Mouse (Mus musculus) CH12.LX (cell line): ENCODE results near the gene Cdc42bpa. TPM values are rescaled to one million over a fixed set of nuclear protein-coding genes. Genes with fewer than 3 reads are reported as not detected.
A peak's percentile ranks its signal among the peaks of the same experiment; 100 is the strongest.

Experiments used
- DNase-seq: peaks from one replicate; pipeline ENCODE4 v3.0.0-alpha.2; 2013; ENCODE audit errors: extremely low read depth
- H3K27ac ChIP-seq: 2 replicates; pipeline ENCODE4 v1.5.1; 2012; ENCODE audit warnings: low read depth, mild to moderate bottlenecking, control low read depth, moderate library complexity; ENCODE audit not compliant: insufficient read depth
- H3K27me3 ChIP-seq: replicated peaks from 2 replicates; pipeline ENCODE3; 2012; ENCODE audit warnings: inconsistent platforms
- H3K36me3 ChIP-seq, 2 experiments: replicated peaks in 1 of 2; 2 replicates each; pipeline versions ENCODE3 to v1.6.1; 2012; ENCODE audit warnings: inconsistent platforms in 1 of 2, low read length in 1 of 2, mild to moderate bottlenecking in 1 of 2, mixed read lengths in 1 of 2, moderate library complexity in 1 of 2; ENCODE audit not compliant: control insufficient read depth in 1 of 2, insufficient read depth in 1 of 2
- H3K4me1 ChIP-seq, 2 experiments: 2 replicates each; pipeline ENCODE4 v1.6.1; 2012; ENCODE audit warnings: inconsistent platforms in 1 of 2, moderate library complexity in 1 of 2; ENCODE audit not compliant: insufficient read depth in 2 of 2, control insufficient read depth in 1 of 2
- H3K4me2 ChIP-seq: 2 replicates; pipeline ENCODE4 v1.6.1; 2012; ENCODE audit warnings: low read depth, mild to moderate bottlenecking, control low read depth; ENCODE audit not compliant: poor library complexity, insufficient read depth, severe bottlenecking
- H3K4me3 ChIP-seq, 3 experiments: fragments of 150-350 bp in 1 of 3; sonication (generic) in 1 of 3; replicated peaks in 1 of 3; 2 replicates each; pipeline versions ENCODE3 to v1.5.1; 2011 to 2012; ENCODE audit warnings: low read depth in 2 of 3, low read length in 2 of 3, mild to moderate bottlenecking in 2 of 3, moderate library complexity in 2 of 3, control low read depth in 1 of 3, improper control_type of control experiment in 1 of 3, inconsistent platforms in 1 of 3, mixed read lengths in 1 of 3; ENCODE audit not compliant: poor library complexity in 1 of 3
- H3K79me2 ChIP-seq: replicated peaks from 2 replicates; pipeline ENCODE4 v1.6.1; 2012; ENCODE audit warnings: mild to moderate bottlenecking, moderate library complexity; ENCODE audit not compliant: control insufficient read depth, poor library complexity, insufficient read depth, severe bottlenecking; ENCODE audit errors: extremely low read depth
- H3K9ac ChIP-seq: 2 replicates; pipeline ENCODE4 v1.6.1; 2012; ENCODE audit warnings: low read depth, mild to moderate bottlenecking, control low read depth, moderate library complexity; ENCODE audit not compliant: insufficient read depth
- H3K9me3 ChIP-seq: replicated peaks from 2 replicates; pipeline ENCODE3; 2012; ENCODE audit warnings: low read length, inconsistent platforms, mixed read lengths
- BHLHE40 ChIP-seq: IDR thresholded peaks from 2 replicates; pipeline ENCODE4 v1.6.1; 2011; ENCODE audit warnings: mild to moderate bottlenecking, low read depth, low read length, improper control_type of control experiment
- CHD1 ChIP-seq: IDR thresholded peaks from 2 replicates; pipeline ENCODE4 v1.6.1; 2012; ENCODE audit warnings: low read depth, low read length, improper control_type of control experiment, inconsistent platforms
- CHD2 ChIP-seq: IDR thresholded peaks from 2 replicates; pipeline ENCODE4 v1.6.1; 2011; ENCODE audit warnings: low read length, improper control_type of control experiment
- CTCF ChIP-seq, 2 experiments: IDR thresholded peaks in 1 of 2; conservative IDR thresholded peaks in 1 of 2; 2 replicates each; pipeline ENCODE4 v1.5.1; 2011 to 2012; ENCODE audit warnings: low read depth in 2 of 2, low read length in 2 of 2, improper control_type of control experiment in 1 of 2, inconsistent platforms in 1 of 2, mild to moderate bottlenecking in 1 of 2, moderate library complexity in 1 of 2
- E2F4 ChIP-seq: IDR thresholded peaks from 2 replicates; pipeline ENCODE4 v1.6.1; 2011; ENCODE audit warnings: low read depth, low read length, improper control_type of control experiment; ENCODE audit not compliant: insufficient replicate concordance
- ELF1 ChIP-seq: IDR thresholded peaks from 2 replicates; pipeline ENCODE4 v1.6.1; 2014; ENCODE audit warnings: low read depth, mild to moderate bottlenecking, inconsistent platforms, low read length, improper control_type of control experiment
- EP300 ChIP-seq: IDR thresholded peaks from 2 replicates; pipeline ENCODE4 v1.6.1; 2011; ENCODE audit warnings: low read length, improper control_type of control experiment
- ETS1 ChIP-seq: conservative IDR thresholded peaks from 2 replicates; pipeline ENCODE4 v1.6.1; 2012; ENCODE audit warnings: low read depth, mild to moderate bottlenecking, inconsistent platforms, low read length, improper control_type of control experiment, moderate library complexity
- GABPA ChIP-seq: IDR thresholded peaks from 2 replicates; pipeline ENCODE4 v1.6.1; 2012; ENCODE audit warnings: low read depth, low read length, improper control_type of control experiment, inconsistent platforms; ENCODE audit not compliant: insufficient replicate concordance
- HCFC1 ChIP-seq: IDR thresholded peaks from 2 replicates; pipeline ENCODE4 v1.6.1; 2012; ENCODE audit warnings: low read depth, mild to moderate bottlenecking, inconsistent platforms, low read length, improper control_type of control experiment
- IRF4 ChIP-seq: IDR thresholded peaks from 2 replicates; pipeline ENCODE4 v1.6.1; 2014; ENCODE audit warnings: low read depth, mild to moderate bottlenecking, inconsistent platforms, low read length, improper control_type of control experiment
- JUN ChIP-seq: IDR thresholded peaks from 2 replicates; pipeline ENCODE4 v1.6.1; 2011; ENCODE audit warnings: low read depth, mild to moderate bottlenecking, low read length, improper control_type of control experiment, moderate library complexity; ENCODE audit not compliant: insufficient read depth
- JUND ChIP-seq: conservative IDR thresholded peaks from 2 replicates; pipeline ENCODE4 v1.6.1; 2011; ENCODE audit warnings: low read depth, low read length, improper control_type of control experiment
- MAFK ChIP-seq: IDR thresholded peaks from 2 replicates; pipeline ENCODE4 v1.6.1; 2011; ENCODE audit warnings: low read length, improper control_type of control experiment; ENCODE audit not compliant: insufficient replicate concordance
- MAX ChIP-seq: IDR thresholded peaks from 2 replicates; pipeline ENCODE4 v1.6.1; 2011; ENCODE audit warnings: low read length, improper control_type of control experiment
- MAZ ChIP-seq: IDR thresholded peaks from 2 replicates; pipeline ENCODE4 v1.6.1; 2012; ENCODE audit warnings: low read depth, mild to moderate bottlenecking, inconsistent platforms, low read length, improper control_type of control experiment, moderate library complexity
- MXI1 ChIP-seq: IDR thresholded peaks from 2 replicates; pipeline ENCODE4 v1.6.1; 2011; ENCODE audit warnings: mild to moderate bottlenecking, low read depth, low read length, improper control_type of control experiment
- MYC ChIP-seq: IDR thresholded peaks from 2 replicates; pipeline ENCODE4 v1.6.1; 2011; ENCODE audit warnings: low read depth, mild to moderate bottlenecking, improper control_type of control experiment, low read length
- NELFE ChIP-seq: IDR thresholded peaks from 2 replicates; pipeline ENCODE4 v1.6.1; 2011; ENCODE audit warnings: low read depth, low read length, improper control_type of control experiment
- POLR2A ChIP-seq: IDR thresholded peaks from 2 replicates; pipeline ENCODE4 v1.6.1; 2011; ENCODE audit warnings: low read depth, mild to moderate bottlenecking, improper control_type of control experiment, low read length
- POLR2AphosphoS2 ChIP-seq: IDR thresholded peaks from 2 replicates; pipeline ENCODE4 v1.6.1; 2011; ENCODE audit warnings: low read depth, low read length, improper control_type of control experiment
- RAD21 ChIP-seq: IDR thresholded peaks from 2 replicates; pipeline ENCODE4 v1.6.1; 2011; ENCODE audit warnings: low read depth, mild to moderate bottlenecking, low read length, improper control_type of control experiment, moderate library complexity
- SIN3A ChIP-seq: IDR thresholded peaks from 2 replicates; pipeline ENCODE4 v1.6.1; 2012; ENCODE audit warnings: low read length, improper control_type of control experiment, inconsistent platforms
- SMC3 ChIP-seq: IDR thresholded peaks from 2 replicates; pipeline ENCODE4 v1.6.1; 2011; ENCODE audit warnings: low read depth, low read length, improper control_type of control experiment
- TBP ChIP-seq: conservative IDR thresholded peaks from 2 replicates; pipeline ENCODE4 v1.6.1; 2011; ENCODE audit warnings: low read depth, low read length, improper control_type of control experiment
- TCF12 ChIP-seq: IDR thresholded peaks from 2 replicates; pipeline ENCODE4 v1.6.1; 2014; ENCODE audit warnings: low read depth, mild to moderate bottlenecking, inconsistent platforms, low read length, improper control_type of control experiment
- UBTF ChIP-seq: IDR thresholded peaks from 2 replicates; pipeline ENCODE4 v1.6.1; 2012; ENCODE audit warnings: low read depth, mild to moderate bottlenecking, inconsistent platforms, low read length, improper control_type of control experiment, moderate library complexity
- USF1 ChIP-seq: IDR thresholded peaks from 2 replicates; pipeline ENCODE4 v1.6.1; 2014; ENCODE audit warnings: low read depth, mild to moderate bottlenecking, inconsistent platforms, low read length, improper control_type of control experiment
- USF2 ChIP-seq: conservative IDR thresholded peaks from 2 replicates; pipeline ENCODE4 v1.6.1; 2011; ENCODE audit warnings: low read depth, low read length, improper control_type of control experiment
- ZC3H11A ChIP-seq: IDR thresholded peaks from 2 replicates; pipeline ENCODE4 v1.6.1; 2012; ENCODE audit warnings: low read depth, mild to moderate bottlenecking, inconsistent platforms, low read length, improper control_type of control experiment
- ZKSCAN1 ChIP-seq: IDR thresholded peaks from 2 replicates; pipeline ENCODE4 v1.6.1; 2012; ENCODE audit warnings: low read depth, inconsistent platforms, low read length, improper control_type of control experiment, borderline replicate concordance
- ZNF384 ChIP-seq: IDR thresholded peaks from 2 replicates; pipeline ENCODE4 v1.6.1; 2012; ENCODE audit warnings: low read depth, low read length, improper control_type of control experiment, inconsistent platforms
- dilution Hi-C: fragments of 300-500 bp; cut with MboI; formaldehyde crosslinking; loops from 2 replicates; pipeline ENCODE4 v1.14.3; 2020; ENCODE audit warnings: low sequenced_read_pairs; ENCODE audit not compliant: extremely low pct_unique_long_range_greater_than_20kb, extremely low pct_ligation_motif_present
- in situ Hi-C: fragments of 300-500 bp; cut with MboI; formaldehyde crosslinking; loops from 3 replicates; pipeline ENCODE4 v1.14.3; 2019; ENCODE audit warnings: low sequenced_read_pairs, low pct_ligation_motif_present, low pct_unique_long_range_greater_than_20kb, mixed read lengths
- polyA plus RNA-seq: library from polyadenylated mRNA; unstranded; fragments of >175 nt; gene quantifications from 2 replicates; pipeline ENCODE4 v1.2.1, GENCODE M21; 2012; ENCODE audit warnings: low read depth; ENCODE audit not compliant: insufficient read length
- total RNA-seq, 2 experiments: library from RNA; depleted of rRNA; stranded (reverse); fragments of 300-350 nt in 1 of 2; fragments of >200 nt in 1 of 2; gene quantifications; 2 replicates each; pipeline ENCODE4 v1.2.3; 2012 to 2014

Cdc42bpa gene
- total and polyA plus RNA-seq, 3 experiments: 5.3 to 9.0 (median 5.6) TPM

DNA sequence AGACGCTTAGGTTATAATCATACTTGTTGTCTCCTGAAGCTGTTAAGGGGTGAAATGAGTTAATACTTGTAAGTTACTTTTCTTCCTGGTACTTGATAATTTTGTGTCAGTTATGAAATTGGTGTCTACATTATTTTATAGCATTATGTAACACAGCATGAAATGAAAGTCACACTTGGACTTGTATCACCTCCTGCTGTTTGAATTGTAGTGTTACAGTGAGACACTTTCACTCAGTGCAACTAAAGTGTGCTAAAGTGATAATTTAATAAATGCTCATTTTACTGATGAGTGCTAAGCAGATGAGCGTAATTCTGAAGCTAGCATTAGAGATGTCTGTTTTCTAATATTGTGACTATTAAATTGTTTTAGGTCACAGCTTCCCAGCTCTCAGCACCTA lies 180.7 kb downstream of the Cdc42bpa start:
- H3K4me2 ChIP-seq: no peak overlapping the region
- H3K27me3 ChIP-seq: no peaks in the 10 kb centered on the region
- no peaks in the 10 kb centered on the region for H3K79me2 ChIP-seq
- no peak overlapping the region for H3K9ac ChIP-seq
- peaks cover 0 to 3% of the 10 kb centered on the region in 2 experiments; a peak in 2 of 4 replicates for H3K4me1 ChIP-seq
- dilution Hi-C loops: no loop called here
- TF ChIP-seq IRF4 (no peak), JUND (no peak), E2F4 (no peak), SIN3A (no peak), TBP (no peak), MYC (no peak), EP300 (no peak), RAD21 (no peak), CHD1 (no peak), ELF1 (no peak), JUN (no peak), POLR2A (no peak), POLR2AphosphoS2 (no peak), ETS1 (no peak), UBTF (no peak)
- no peak overlapping the region for H3K4me3 ChIP-seq
- no peak for DNase-seq
- peaks cover 16 to 56% of the 10 kb centered on the region in 2 experiments for H3K36me3 ChIP-seq
- H3K9me3 ChIP-seq: no peaks in the 10 kb centered on the region
- no peak overlapping the region for H3K27ac ChIP-seq
- in situ Hi-C loops: no loop called here

- in situ Hi-C loops: no loop called here
- Histone ChIP-seq H3K36me3 (peaks cover 8 to 29% of the 10 kb centered on the region in 2 experiments), H3K79me2 (no peaks in the 10 kb centered on the region; the same call in 1 of the 2 replicates), H3K27ac (peak overlapping the region; percentile 17; the same call in 1 of the 2 replicates), H3K9me3 (no peaks in the 10 kb centered on the region), H3K4me3 (peak overlapping the region; percentile 52 to 69 (median 61)), H3K27me3 (no peaks in the 10 kb centered on the region), H3K9ac (peak overlapping the region; percentile 56), H3K4me2 (peak overlapping the region; percentile 59; the same call in 1 of the 2 replicates), H3K4me1 (peaks cover 5 to 21% of the 10 kb centered on the region in 2 experiments)
- peak; percentile 88 for DNase-seq
- dilution Hi-C loops: no loop called here
- no peak for TF ChIP-seq CHD2
- no peak for TF ChIP-seq MYC
- no peak for TF ChIP-seq ZKSCAN1
- 0 out of 2 replicates have a peak, but pooled peaks have one; percentile 4 for TF ChIP-seq ZC3H11A
- no peak for TF ChIP-seq IRF4
- TF ChIP-seq SIN3A: peak; percentile 79
- no peak for TF ChIP-seq POLR2AphosphoS2
- TF ChIP-seq BHLHE40: peak; percentile 30; the same call in 1 of the 2 replicates
- TF ChIP-seq MXI1: peak; percentile 65
- no peak for TF ChIP-seq CTCF (conservative IDR thresholded peaks at IDR 0.05 in 1 of 2, IDR thresholded peaks at IDR 0.05 in 1 of 2; ENCODE audit: low read depth in 2 of 2, low read length in 2 of 2)
- no peak for TF ChIP-seq MAFK
- TF ChIP-seq CHD1: peak; percentile 15; the same call in 1 of the 2 replicates
- TF ChIP-seq GABPA: no peak
- TF ChIP-seq MAX: peak; percentile 69
- TF ChIP-seq UBTF: no peak
- no peak; the same call in 1 of the 2 replicates for TF ChIP-seq ZNF384
- peak; percentile 59 for TF ChIP-seq HCFC1
- no peak; the same call in 1 of the 2 replicates for TF ChIP-seq JUN
- TF ChIP-seq JUND: peak; percentile 59
- peak; percentile 74 for TF ChIP-seq POLR2A
- TF ChIP-seq TCF12: peak; percentile 63
- TF ChIP-seq NELFE: peak; percentile 70
- no peak for TF ChIP-seq USF1
- no peak for TF ChIP-seq RAD21
- TF ChIP-seq USF2: no peak
- 0 out of 2 replicates have a peak, but pooled peaks have one; percentile 58 for TF ChIP-seq MAZ
- no peak for TF ChIP-seq SMC3
Measured at GRCm38 (mm10) chr1:180148036-180148435, 187.8 kb downstream of the Cdc42bpa start.
